Mouse (Mus musculus): ENCODE data around the gene Rb1. TPM values are rescaled to one million over a fixed set of nuclear protein-coding genes. Genes with fewer than 3 reads are reported as not detected.
A peak's percentile ranks its signal among the peaks of the same experiment; 100 is the strongest.

The Rb1 gene
- polyA plus RNA-seq, 1 experiment from 2014 or later: 25.9 TPM

DNA sequence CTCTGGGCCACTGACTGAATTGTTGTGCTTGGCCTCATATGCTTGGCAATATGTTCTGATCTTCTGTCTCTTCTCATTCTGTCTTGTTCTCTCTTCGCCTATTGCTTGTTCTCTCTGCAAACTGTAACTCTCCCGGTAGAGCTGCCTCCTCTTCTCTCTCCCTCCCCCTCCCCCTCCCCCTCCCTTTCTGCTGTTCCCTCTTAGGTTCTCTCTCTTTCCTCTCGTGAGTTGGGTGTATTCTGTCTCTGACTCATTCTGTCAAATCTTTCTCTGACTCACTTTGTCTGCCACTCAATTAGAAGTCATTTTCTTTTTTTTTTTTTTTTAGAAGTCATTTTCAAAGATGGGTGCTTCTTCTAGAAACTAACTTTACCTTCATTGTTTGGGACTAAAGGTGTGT is 178.9 kb downstream of the Rb1 start:
- DNase-seq (ENCODE audit: low spot score): no peak
- WGBS: 56% methylated on average over 3 of the region's 3 CpGs
- no peak overlapping the region for H3K4me3 ChIP-seq
- no peak overlapping the region for H3K27ac ChIP-seq (replicated peaks)
- no peaks in the 10 kb centered on the region for H3K27me3 ChIP-seq (ENCODE audit: low read depth, poor library complexity, severe bottlenecking)
- peaks cover 41% of the 10 kb centered on the region for H3K36me3 ChIP-seq
- H3K4me1 ChIP-seq: peaks cover 28% of the 10 kb centered on the region
- no peaks in the 10 kb centered on the region for H3K9me3 ChIP-seq (replicated peaks)

GRCm38 (mm10) chr14:73145531-73145930 is 180.1 kb downstream of the Rb1 start:
- Histone ChIP-seq H3K27ac (replicated peaks) (no peak overlapping the region), H3K4me1 (peaks cover 32% of the 10 kb centered on the region), H3K27me3 (ENCODE audit: low read depth, poor library complexity, severe bottlenecking) (no peaks in the 10 kb centered on the region), H3K4me3 (no peak overlapping the region), H3K36me3 (peaks cover 37% of the 10 kb centered on the region), H3K9me3 (replicated peaks) (no peaks in the 10 kb centered on the region)
- no peak for DNase-seq (ENCODE audit: low spot score)
- WGBS: 96% methylated on average over 4 of the region's 4 CpGs

DNA sequence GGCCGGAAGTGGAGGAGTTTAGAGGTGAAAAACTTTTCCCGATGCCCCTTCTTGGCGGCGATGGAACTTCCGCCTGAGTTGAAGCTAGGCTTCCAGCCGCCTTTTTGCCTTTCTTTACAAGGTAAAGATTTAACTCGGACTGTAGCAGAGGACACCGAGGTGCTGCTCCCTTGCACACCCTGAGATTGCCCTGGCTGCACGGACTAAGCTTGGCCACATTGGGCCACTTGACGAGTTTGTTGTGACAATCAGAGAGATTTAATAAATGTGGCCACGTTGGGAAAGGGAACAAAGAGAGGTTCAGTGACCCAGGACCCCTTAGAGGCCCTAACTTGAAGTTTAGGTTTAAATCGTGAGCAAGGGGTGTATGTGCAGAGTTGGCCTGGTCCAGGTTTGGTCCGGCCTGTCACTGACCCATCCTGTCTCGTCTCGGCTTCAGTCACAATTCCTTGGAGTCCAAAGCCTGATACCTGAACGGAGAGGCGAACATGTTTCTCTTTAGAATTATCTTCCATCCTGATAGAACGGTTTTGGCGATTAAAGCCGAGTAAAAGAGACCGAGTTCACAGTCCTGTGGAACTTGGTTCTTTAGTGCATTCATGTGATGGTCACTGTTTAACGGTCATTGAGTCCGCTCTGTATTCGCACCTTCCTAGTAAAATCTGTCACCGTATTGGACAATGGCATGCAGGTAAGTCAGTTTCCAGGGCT is 181.8 kb downstream of the Rb1 start:
- Histone ChIP-seq H3K27ac (replicated peaks) (peak overlapping the region; percentile 98), H3K9me3 (replicated peaks) (no peaks in the 10 kb centered on the region), H3K4me1 (peaks cover 32% of the 10 kb centered on the region), H3K4me3 (peak overlapping the region; percentile 70), H3K27me3 (ENCODE audit: low read depth, poor library complexity, severe bottlenecking) (no peaks in the 10 kb centered on the region), H3K36me3 (peaks cover 35% of the 10 kb centered on the region)
- 43% methylated on average over 25 of the region's 25 CpGs for WGBS
- DNase-seq (ENCODE audit: low spot score): no peak

GRCm38 (mm10) chr14:73142896-73143709 is 182.5 kb downstream of the Rb1 start:
- Histone ChIP-seq H3K4me3 (peak overlapping the region; percentile 70), H3K9me3 (replicated peaks) (no peaks in the 10 kb centered on the region), H3K36me3 (peaks cover 29% of the 10 kb centered on the region), H3K27me3 (ENCODE audit: low read depth, poor library complexity, severe bottlenecking) (no peaks in the 10 kb centered on the region), H3K4me1 (peaks cover 32% of the 10 kb centered on the region), H3K27ac (replicated peaks) (peak overlapping the region; percentile 98)
- peak; percentile 89 for DNase-seq (ENCODE audit: low spot score)
- WGBS: under 1% methylated on average over 88 of the region's 88 CpGs

DNA sequence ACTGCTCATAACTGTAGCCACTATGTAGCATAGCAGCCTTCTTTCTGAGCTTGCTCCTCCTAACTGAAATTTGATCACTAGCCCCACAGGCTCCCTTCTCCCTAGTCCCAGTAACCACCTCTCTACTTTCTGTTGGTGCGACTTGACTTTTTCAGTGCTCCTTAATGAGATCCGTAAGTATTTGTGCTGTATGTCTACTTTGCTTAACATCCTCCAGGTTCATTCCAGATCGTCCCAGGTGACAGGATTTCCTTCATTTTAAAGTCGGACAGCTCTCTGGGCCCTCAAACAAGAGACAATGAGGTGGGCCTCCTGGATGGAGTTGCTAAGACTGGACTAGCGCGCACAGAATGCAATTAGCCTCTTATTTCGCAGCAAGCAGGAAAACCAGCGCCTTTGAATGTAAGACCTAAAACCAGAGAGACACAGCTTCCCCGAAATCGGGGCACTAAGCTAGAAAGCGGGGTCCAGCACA is 183.2 kb downstream of the Rb1 start:
- H3K4me3 ChIP-seq: peak overlapping the region; percentile 70
- H3K4me1 ChIP-seq: peaks cover 35% of the 10 kb centered on the region
- no peaks in the 10 kb centered on the region for H3K9me3 ChIP-seq (replicated peaks)
- peak overlapping the region; percentile 98 for H3K27ac ChIP-seq (replicated peaks)
- H3K36me3 ChIP-seq: peaks cover 24% of the 10 kb centered on the region
- DNase-seq (ENCODE audit: low spot score): no peak
- under 1% methylated on average over 11 of the region's 11 CpGs for WGBS
- H3K27me3 ChIP-seq (ENCODE audit: low read depth, poor library complexity, severe bottlenecking): no peaks in the 10 kb centered on the region

- Histone ChIP-seq H3K27me3 (ENCODE audit: low read depth, poor library complexity, severe bottlenecking) (no peaks in the 10 kb centered on the region), H3K27ac (replicated peaks) (peak overlapping the region; percentile 98), H3K4me1 (peaks cover 35% of the 10 kb centered on the region), H3K9me3 (replicated peaks) (no peaks in the 10 kb centered on the region), H3K36me3 (peaks cover 19% of the 10 kb centered on the region), H3K4me3 (no peak overlapping the region)
- WGBS: 40% methylated on average over 3 of the region's 3 CpGs
- DNase-seq (ENCODE audit: low spot score): no peak
These were observed 183.8 kb downstream of the Rb1 start for GRCm38 (mm10) chr14:73141800-73142199.

DNA sequence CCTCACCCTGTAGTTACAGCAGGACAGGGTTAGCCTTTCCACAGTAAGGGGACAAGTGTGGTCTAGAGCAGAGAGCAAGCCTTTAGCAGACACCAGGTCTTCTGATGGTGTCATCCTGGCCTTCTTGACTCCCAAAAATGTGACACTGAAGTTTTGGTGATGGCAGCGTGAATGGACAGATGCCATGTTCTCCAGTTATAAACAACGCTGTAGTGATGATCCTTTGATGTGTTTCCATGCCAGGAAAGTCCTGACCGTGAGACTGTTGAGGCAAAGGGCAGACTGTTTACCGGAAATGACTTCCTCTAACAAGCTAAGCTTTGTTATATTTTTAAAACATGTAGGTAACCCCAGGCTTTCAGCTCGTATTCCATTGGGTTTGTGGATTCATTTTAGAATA is 185.8 kb downstream of the Rb1 start:
- DNase-seq (ENCODE audit: low spot score): no peak
- Histone ChIP-seq H3K9me3 (replicated peaks) (no peaks in the 10 kb centered on the region), H3K4me3 (no peak overlapping the region), H3K36me3 (peaks cover 2% of the 10 kb centered on the region), H3K27me3 (ENCODE audit: low read depth, poor library complexity, severe bottlenecking) (no peaks in the 10 kb centered on the region), H3K4me1 (peaks cover 32% of the 10 kb centered on the region), H3K27ac (replicated peaks) (no peak overlapping the region)
- 74% methylated on average over 5 of the region's 5 CpGs for WGBS

- no peak for DNase-seq (ENCODE audit: low spot score)
- Histone ChIP-seq H3K36me3 (no peaks in the 10 kb centered on the region), H3K9me3 (replicated peaks) (no peaks in the 10 kb centered on the region), H3K27ac (replicated peaks) (no peak overlapping the region), H3K27me3 (ENCODE audit: low read depth, poor library complexity, severe bottlenecking) (no peaks in the 10 kb centered on the region), H3K4me1 (peaks cover 20% of the 10 kb centered on the region), H3K4me3 (no peak overlapping the region)
- 92% methylated on average over 7 of the region's 7 CpGs for WGBS
These were observed 187.1 kb downstream of the Rb1 start for GRCm38 (mm10) chr14:73138483-73138882.

- Histone ChIP-seq H3K27me3 (ENCODE audit: low read depth, poor library complexity, severe bottlenecking) (no peaks in the 10 kb centered on the region), H3K4me1 (peaks cover 12% of the 10 kb centered on the region), H3K36me3 (no peaks in the 10 kb centered on the region), H3K27ac (replicated peaks) (no peak overlapping the region; the same call in 1 of the 2 replicates), H3K9me3 (replicated peaks) (no peaks in the 10 kb centered on the region), H3K4me3 (no peak overlapping the region)
- DNase-seq (ENCODE audit: low spot score): no peak
- 79% methylated on average over 5 of the region's 5 CpGs for WGBS
These were observed 188.4 kb downstream of the Rb1 start for GRCm38 (mm10) chr14:73137234-73137633.

MicroRNAs within 50 kb of the gene (microRNA counts, 519-probe panel; counts per million panel counts)
- microRNA mmu-miR-687: not detected

Small RNAs within 50 kb of the gene (microRNA-seq; reads per million reads assigned to microRNA genes)
- gene Mir687: not detected

Other genes starting within 250 kb of the Rb1 start
- gene Rcbtb2, start 202.8 kb downstream of the Rb1 start, polyA plus RNA-seq (2016; fragmentation: Nextera tagmentation; extraction: Ambion mirVana): 163 and 168 TPM in 2 replicates
- 14.9 and 15.7 TPM in 2 replicates for gene Lpar6, start 87.9 kb downstream of the Rb1 start, polyA plus RNA-seq (2016; fragmentation: Nextera tagmentation; extraction: Ambion mirVana)
- 226 and 281 TPM in 2 replicates for gene Itm2b, start 59.5 kb upstream of the Rb1 start, polyA plus RNA-seq (2016; fragmentation: Nextera tagmentation; extraction: Ambion mirVana)
- 114 TPM in 2 replicates for gene Med4, start 184.2 kb upstream of the Rb1 start, polyA plus RNA-seq (2016; fragmentation: Nextera tagmentation; extraction: Ambion mirVana)
- gene Sucla2, start 199.5 kb upstream of the Rb1 start, polyA plus RNA-seq (2016; fragmentation: Nextera tagmentation; extraction: Ambion mirVana): 104 and 109 TPM in 2 replicates
- 10.3 and 10.6 TPM in 2 replicates for gene Nudt15, start 222.4 kb upstream of the Rb1 start, polyA plus RNA-seq (2016; fragmentation: Nextera tagmentation; extraction: Ambion mirVana)